Mouse (Mus musculus): ENCODE measurements around the gene Ubtd2. TPM values are rescaled to one million over a fixed set of nuclear protein-coding genes. Genes with fewer than 3 reads are reported as not detected.

The Ubtd2 gene
- polyA plus RNA-seq, 1 experiment, result 8.8 TPM

- 41% methylated on average over 6 of the region's 6 CpGs for WGBS
- Histone ChIP-seq H3K4me1 (ENCODE audit: control insufficient read depth, insufficient read depth, low read length) (no peaks in the 10 kb centered on the region), H3K4me3 (replicated peaks; ENCODE audit: extremely low read depth, low read depth, low read length) (no peak overlapping the region)
- peak; percentile 54 for DNase-seq
- TF ChIP-seq POLR2A (IDR thresholded peaks at IDR 0.05; ENCODE audit: borderline replicate concordance, extremely low read depth, low read depth, low read length) (no peak), CTCF (IDR thresholded peaks at IDR 0.05; ENCODE audit: insufficient read depth, low read length) (no peak)
These were observed 19.6 kb upstream of the Ubtd2 start for GRCm38 (mm10) chr11:32435410-32436060.

GRCm38 (mm10) chr11:32442576-32442975 lies 12.6 kb upstream of the Ubtd2 start:
- 83% methylated on average over 3 of the region's 3 CpGs for WGBS
- no peak for TF ChIP-seq POLR2A (IDR thresholded peaks at IDR 0.05; ENCODE audit: borderline replicate concordance, extremely low read depth, low read depth, low read length)
- TF ChIP-seq CTCF (IDR thresholded peaks at IDR 0.05; ENCODE audit: insufficient read depth, low read length), result no peak
- H3K4me3 ChIP-seq (replicated peaks; ENCODE audit: extremely low read depth, low read depth, low read length), result no peak overlapping the region

GRCm38 (mm10) chr11:32444266-32444665 lies 10.9 kb upstream of the Ubtd2 start:
- no peak for DNase-seq
- Histone ChIP-seq H3K4me1 (ENCODE audit: control insufficient read depth, insufficient read depth, low read length) (no peaks in the 10 kb centered on the region), H3K4me3 (replicated peaks; ENCODE audit: extremely low read depth, low read depth, low read length) (no peak overlapping the region)
- TF ChIP-seq POLR2A (IDR thresholded peaks at IDR 0.05; ENCODE audit: borderline replicate concordance, extremely low read depth, low read depth, low read length) (no peak), CTCF (IDR thresholded peaks at IDR 0.05; ENCODE audit: insufficient read depth, low read length) (no peak)
- WGBS, result 46% methylated on average over 1 of the region's 1 CpGs

More at GRCm38 (mm10) chr11:32442576-32442975, 12.6 kb upstream of the Ubtd2 start:
- H3K4me1 ChIP-seq (ENCODE audit: control insufficient read depth, insufficient read depth, low read length), result no peaks in the 10 kb centered on the region
- no peak for DNase-seq

GRCm38 (mm10) chr11:32445135-32445534 lies 10.0 kb upstream of the Ubtd2 start:
- no peak overlapping the region for H3K4me3 ChIP-seq (replicated peaks; ENCODE audit: extremely low read depth, low read depth, low read length)
- 66% methylated on average over 1 of the region's 1 CpGs for WGBS
- no peak for DNase-seq
- H3K4me1 ChIP-seq (ENCODE audit: control insufficient read depth, insufficient read depth, low read length), result no peaks in the 10 kb centered on the region
- TF ChIP-seq POLR2A (IDR thresholded peaks at IDR 0.05; ENCODE audit: borderline replicate concordance, extremely low read depth, low read depth, low read length) (no peak), CTCF (IDR thresholded peaks at IDR 0.05; ENCODE audit: insufficient read depth, low read length) (no peak)

- no peak for DNase-seq
- Histone ChIP-seq H3K4me3 (replicated peaks; ENCODE audit: extremely low read depth, low read depth, low read length) (no peak overlapping the region), H3K4me1 (ENCODE audit: control insufficient read depth, insufficient read depth, low read length) (no peaks in the 10 kb centered on the region)
- TF ChIP-seq CTCF (IDR thresholded peaks at IDR 0.05; ENCODE audit: insufficient read depth, low read length) (no peak), POLR2A (IDR thresholded peaks at IDR 0.05; ENCODE audit: borderline replicate concordance, extremely low read depth, low read depth, low read length) (no peak)
- 46% methylated on average over 6 of the region's 6 CpGs for WGBS
These were observed 9.4 kb upstream of the Ubtd2 start for GRCm38 (mm10) chr11:32445637-32446226.

- no peak overlapping the region for H3K4me3 ChIP-seq (replicated peaks; ENCODE audit: extremely low read depth, low read depth, low read length)
- H3K4me1 ChIP-seq (ENCODE audit: control insufficient read depth, insufficient read depth, low read length), result no peaks in the 10 kb centered on the region
- 0% methylated on average over 1 of the region's 1 CpGs for WGBS
- peak; percentile 18 for DNase-seq
- TF ChIP-seq CTCF (IDR thresholded peaks at IDR 0.05; ENCODE audit: insufficient read depth, low read length), result peak; percentile 76
- TF ChIP-seq POLR2A (IDR thresholded peaks at IDR 0.05; ENCODE audit: borderline replicate concordance, extremely low read depth, low read depth, low read length), result no peak
These were observed 5.0 kb upstream of the Ubtd2 start for GRCm38 (mm10) chr11:32450216-32450615.

- H3K4me3 ChIP-seq (replicated peaks; ENCODE audit: extremely low read depth, low read depth, low read length), result no peak overlapping the region
- DNase-seq, result no peak
- TF ChIP-seq CTCF (IDR thresholded peaks at IDR 0.05; ENCODE audit: insufficient read depth, low read length) (no peak), POLR2A (IDR thresholded peaks at IDR 0.05; ENCODE audit: borderline replicate concordance, extremely low read depth, low read depth, low read length) (no peak)
- 92% methylated on average over 6 of the region's 6 CpGs for WGBS
- H3K4me1 ChIP-seq (ENCODE audit: control insufficient read depth, insufficient read depth, low read length), result no peaks in the 10 kb centered on the region
These were observed 3.9 kb upstream of the Ubtd2 start for GRCm38 (mm10) chr11:32451306-32451705.

GRCm38 (mm10) chr11:32452745-32453144 lies 2.4 kb upstream of the Ubtd2 start:
- TF ChIP-seq CTCF (IDR thresholded peaks at IDR 0.05; ENCODE audit: insufficient read depth, low read length) (no peak), POLR2A (IDR thresholded peaks at IDR 0.05; ENCODE audit: borderline replicate concordance, extremely low read depth, low read depth, low read length) (no peak)
- DNase-seq, result no peak
- Histone ChIP-seq H3K4me1 (ENCODE audit: control insufficient read depth, insufficient read depth, low read length) (no peaks in the 10 kb centered on the region), H3K4me3 (replicated peaks; ENCODE audit: extremely low read depth, low read depth, low read length) (no peak overlapping the region)
- WGBS, result 94% methylated on average over 4 of the region's 4 CpGs

- no peaks in the 10 kb centered on the region for H3K4me1 ChIP-seq (ENCODE audit: control insufficient read depth, insufficient read depth, low read length)
- 82% methylated on average over 8 of the region's 8 CpGs for WGBS
- no peak overlapping the region for H3K4me3 ChIP-seq (replicated peaks; ENCODE audit: extremely low read depth, low read depth, low read length)
- no peak for DNase-seq
- no peak for TF ChIP-seq POLR2A (IDR thresholded peaks at IDR 0.05; ENCODE audit: borderline replicate concordance, extremely low read depth, low read depth, low read length)
- no peak for TF ChIP-seq CTCF (IDR thresholded peaks at IDR 0.05; ENCODE audit: insufficient read depth, low read length)
These were observed 1.7 kb upstream of the Ubtd2 start for GRCm38 (mm10) chr11:32453353-32453915.

Data from lung, adult 2 months (tissue).